Mouse (Mus musculus): Measurements from ENCODE around the gene Clca4b. TPM values are rescaled to one million over a fixed set of nuclear protein-coding genes. Genes with fewer than 3 reads are reported as not detected.
"Not testable (repeated sequence)": the region's sequence is repeated elsewhere in the genome, so short reads cannot be mapped to it uniquely, and the experiment has no call there.

Gene Clca4b
- polyA plus RNA-seq, 1 experiment from 2014 or later, result not detected

DNA sequence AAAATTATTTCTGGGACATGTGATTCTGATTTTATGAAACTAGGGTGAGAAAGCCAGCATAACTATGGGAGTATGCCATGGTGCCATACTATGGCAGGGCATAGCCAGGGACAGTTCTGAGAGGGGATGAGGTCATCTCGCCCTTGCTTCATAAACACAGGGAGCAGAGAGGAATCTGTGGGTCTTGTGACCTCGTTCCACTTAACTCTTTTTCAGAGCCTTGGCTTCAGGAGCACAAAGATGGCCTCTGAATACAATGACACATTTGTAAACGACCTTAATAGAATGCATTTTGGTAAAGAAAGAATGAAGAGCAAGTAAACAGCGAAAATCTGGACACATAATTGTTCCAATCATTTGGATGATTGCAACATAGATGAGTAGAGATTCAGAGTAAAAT, 18.5 kb upstream of the Clca4b start:
- no peak for ATAC-seq (replicated peaks; ENCODE audit: insufficient number of reproducible peaks, low FRiP score, low TSS enrichment, low read depth)
- Histone ChIP-seq H3K9ac (replicated peaks; ENCODE audit: low read length) (no peak overlapping the region), H3K27ac (replicated peaks; ENCODE audit: low read depth, low read length) (no peak overlapping the region), H3K4me1 (ENCODE audit: control insufficient read depth, insufficient read depth, low read length) (no peaks in the 10 kb centered on the region), H3K4me3 (ENCODE audit: low read depth, low read length) (no peak overlapping the region), H3K9me3 (replicated peaks; ENCODE audit: control insufficient read depth, low read length) (no peaks in the 10 kb centered on the region), H3K36me3 (replicated peaks; ENCODE audit: control insufficient read depth, insufficient read depth, low read depth, low read length) (no peaks in the 10 kb centered on the region), H3K27me3 (ENCODE audit: control insufficient read depth, insufficient read depth, low read length) (no peaks in the 10 kb centered on the region), H3K4me2 (ENCODE audit: low read depth, low read length) (no peak overlapping the region)
- no peak for DNase-seq (ENCODE audit: low spot score)
- 61% methylated on average over 4 of the region's 4 CpGs for WGBS

DNA sequence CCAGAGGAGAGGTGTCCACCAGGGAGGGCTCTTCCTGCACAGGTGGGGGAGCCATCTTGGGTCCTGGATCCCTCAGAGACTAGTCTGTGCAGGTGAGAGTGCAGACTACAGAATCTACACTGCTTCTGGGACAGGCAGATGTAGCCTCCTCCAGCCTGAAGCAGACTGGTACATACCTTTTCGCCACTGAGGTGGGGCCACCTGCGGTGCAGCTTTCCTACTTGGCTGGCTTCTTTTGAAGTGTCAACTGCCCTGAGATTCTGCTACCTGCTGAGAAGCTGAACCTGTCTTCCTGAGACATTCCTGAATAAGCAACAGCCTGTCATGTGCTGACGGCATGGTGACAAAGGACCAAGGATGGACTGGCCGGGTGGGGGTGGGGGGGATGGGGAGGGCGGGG, 15.0 kb upstream of the Clca4b start:
- not testable (repeated sequence) for ATAC-seq (replicated peaks; ENCODE audit: insufficient number of reproducible peaks, low FRiP score, low TSS enrichment, low read depth)

GRCm38 (mm10) chr3:144933625-144934024, 1.3 kb upstream of the Clca4b start:
- H3K4me3 ChIP-seq (ENCODE audit: low read depth, low read length); H3K36me3 ChIP-seq (replicated peaks; ENCODE audit: control insufficient read depth, insufficient read depth, low read depth, low read length); DNase-seq (ENCODE audit: low spot score); H3K27me3 ChIP-seq (ENCODE audit: control insufficient read depth, insufficient read depth, low read length); H3K27ac ChIP-seq (replicated peaks; ENCODE audit: low read depth, low read length); H3K9me3 ChIP-seq (replicated peaks; ENCODE audit: control insufficient read depth, low read length); H3K4me2 ChIP-seq (ENCODE audit: low read depth, low read length); H3K9ac ChIP-seq (replicated peaks; ENCODE audit: low read length); H3K4me1 ChIP-seq (ENCODE audit: control insufficient read depth, insufficient read depth, low read length): not testable (repeated sequence)
- 0 out of 2 replicates have a peak, but pooled peaks have one; percentile 39 for ATAC-seq (replicated peaks; ENCODE audit: insufficient number of reproducible peaks, low FRiP score, low TSS enrichment, low read depth)

More for the DNA sequence above, 15.0 kb upstream of the Clca4b start:
- not testable (repeated sequence) for DNase-seq (ENCODE audit: low spot score); H3K27me3 ChIP-seq (ENCODE audit: control insufficient read depth, insufficient read depth, low read length); H3K36me3 ChIP-seq (replicated peaks; ENCODE audit: control insufficient read depth, insufficient read depth, low read depth, low read length); H3K9me3 ChIP-seq (replicated peaks; ENCODE audit: control insufficient read depth, low read length); H3K27ac ChIP-seq (replicated peaks; ENCODE audit: low read depth, low read length); H3K4me3 ChIP-seq (ENCODE audit: low read depth, low read length); H3K9ac ChIP-seq (replicated peaks; ENCODE audit: low read length); H3K4me1 ChIP-seq (ENCODE audit: control insufficient read depth, insufficient read depth, low read length); H3K4me2 ChIP-seq (ENCODE audit: low read depth, low read length)
- 20% methylated on average over 5 of the region's 5 CpGs for WGBS

GRCm38 (mm10) chr3:144933011-144933491, 722 bp upstream of the Clca4b start:
- Histone ChIP-seq H3K9ac (replicated peaks; ENCODE audit: low read length) (no peak overlapping the region), H3K27me3 (ENCODE audit: control insufficient read depth, insufficient read depth, low read length) (no peaks in the 10 kb centered on the region), H3K4me1 (ENCODE audit: control insufficient read depth, insufficient read depth, low read length) (no peaks in the 10 kb centered on the region), H3K27ac (replicated peaks; ENCODE audit: low read depth, low read length) (no peak overlapping the region), H3K4me2 (ENCODE audit: low read depth, low read length) (no peak overlapping the region), H3K36me3 (replicated peaks; ENCODE audit: control insufficient read depth, insufficient read depth, low read depth, low read length) (no peaks in the 10 kb centered on the region), H3K4me3 (ENCODE audit: low read depth, low read length) (no peak overlapping the region), H3K9me3 (replicated peaks; ENCODE audit: control insufficient read depth, low read length) (no peaks in the 10 kb centered on the region)
- ATAC-seq (replicated peaks; ENCODE audit: insufficient number of reproducible peaks, low FRiP score, low TSS enrichment, low read depth) (no peak), DNase-seq (ENCODE audit: low spot score) (no peak)
- WGBS, result 95% methylated on average over 1 of the region's 1 CpGs

GRCm38 (mm10) chr3:144914014-144914413, 18.3 kb downstream of the Clca4b start:
- Histone ChIP-seq H3K4me1 (ENCODE audit: control insufficient read depth, insufficient read depth, low read length) (no peaks in the 10 kb centered on the region), H3K27me3 (ENCODE audit: control insufficient read depth, insufficient read depth, low read length) (no peaks in the 10 kb centered on the region), H3K36me3 (replicated peaks; ENCODE audit: control insufficient read depth, insufficient read depth, low read depth, low read length) (no peaks in the 10 kb centered on the region), H3K9me3 (replicated peaks; ENCODE audit: control insufficient read depth, low read length) (no peaks in the 10 kb centered on the region), H3K27ac (replicated peaks; ENCODE audit: low read depth, low read length) (no peak overlapping the region), H3K9ac (replicated peaks; ENCODE audit: low read length) (no peak overlapping the region), H3K4me3 (ENCODE audit: low read depth, low read length) (no peak overlapping the region), H3K4me2 (ENCODE audit: low read depth, low read length) (no peak overlapping the region)
- DNase-seq (ENCODE audit: low spot score) (no peak), ATAC-seq (replicated peaks; ENCODE audit: insufficient number of reproducible peaks, low FRiP score, low TSS enrichment, low read depth) (no peak)
- WGBS, result 91% methylated on average over 2 of the region's 2 CpGs

- WGBS, result 88% methylated on average over 2 of the region's 2 CpGs
- Histone ChIP-seq H3K9ac (replicated peaks; ENCODE audit: low read length) (no peak overlapping the region), H3K4me3 (ENCODE audit: low read depth, low read length) (no peak overlapping the region), H3K27me3 (ENCODE audit: control insufficient read depth, insufficient read depth, low read length) (no peaks in the 10 kb centered on the region), H3K27ac (replicated peaks; ENCODE audit: low read depth, low read length) (no peak overlapping the region), H3K36me3 (replicated peaks; ENCODE audit: control insufficient read depth, insufficient read depth, low read depth, low read length) (no peaks in the 10 kb centered on the region), H3K4me2 (ENCODE audit: low read depth, low read length) (no peak overlapping the region), H3K9me3 (replicated peaks; ENCODE audit: control insufficient read depth, low read length) (no peaks in the 10 kb centered on the region), H3K4me1 (ENCODE audit: control insufficient read depth, insufficient read depth, low read length) (no peaks in the 10 kb centered on the region)
- no peak for ATAC-seq (replicated peaks; ENCODE audit: insufficient number of reproducible peaks, low FRiP score, low TSS enrichment, low read depth)
- DNase-seq (ENCODE audit: low spot score), result no peak
Observed at GRCm38 (mm10) chr3:144897042-144897678, 35.2 kb downstream of the Clca4b start.

GRCm38 (mm10) chr3:144890246-144890758, 42.0 kb downstream of the Clca4b start:
- Histone ChIP-seq H3K27me3 (ENCODE audit: control insufficient read depth, insufficient read depth, low read length) (no peaks in the 10 kb centered on the region), H3K4me2 (ENCODE audit: low read depth, low read length) (no peak overlapping the region), H3K9me3 (replicated peaks; ENCODE audit: control insufficient read depth, low read length) (no peaks in the 10 kb centered on the region), H3K9ac (replicated peaks; ENCODE audit: low read length) (no peak overlapping the region), H3K4me3 (ENCODE audit: low read depth, low read length) (no peak overlapping the region), H3K36me3 (replicated peaks; ENCODE audit: control insufficient read depth, insufficient read depth, low read depth, low read length) (no peaks in the 10 kb centered on the region), H3K4me1 (ENCODE audit: control insufficient read depth, insufficient read depth, low read length) (no peaks in the 10 kb centered on the region), H3K27ac (replicated peaks; ENCODE audit: low read depth, low read length) (no peak overlapping the region)
- 53% methylated on average over 2 of the region's 2 CpGs for WGBS
- DNase-seq (ENCODE audit: low spot score), result peak; percentile 12
- ATAC-seq (replicated peaks; ENCODE audit: insufficient number of reproducible peaks, low FRiP score, low TSS enrichment, low read depth), result no peak

GRCm38 (mm10) chr3:144886957-144887356, 45.4 kb downstream of the Clca4b start:
- Histone ChIP-seq H3K4me3 (ENCODE audit: low read depth, low read length) (no peak overlapping the region), H3K9ac (replicated peaks; ENCODE audit: low read length) (no peak overlapping the region), H3K36me3 (replicated peaks; ENCODE audit: control insufficient read depth, insufficient read depth, low read depth, low read length) (no peaks in the 10 kb centered on the region), H3K27me3 (ENCODE audit: control insufficient read depth, insufficient read depth, low read length) (no peaks in the 10 kb centered on the region), H3K27ac (replicated peaks; ENCODE audit: low read depth, low read length) (no peak overlapping the region), H3K9me3 (replicated peaks; ENCODE audit: control insufficient read depth, low read length) (no peaks in the 10 kb centered on the region), H3K4me2 (ENCODE audit: low read depth, low read length) (no peak overlapping the region), H3K4me1 (ENCODE audit: control insufficient read depth, insufficient read depth, low read length) (no peaks in the 10 kb centered on the region)
- no peak for DNase-seq (ENCODE audit: low spot score)
- no peak for ATAC-seq (replicated peaks; ENCODE audit: insufficient number of reproducible peaks, low FRiP score, low TSS enrichment, low read depth)

Measured in embryonic facial prominence, embryonic 11.5 days (tissue).